Mouse (Mus musculus) monocyte, adult 5-6 weeks (primary cell): Measurements from ENCODE around the gene Ccdc88c. TPM values are rescaled to one million over a fixed set of nuclear protein-coding genes. Genes with fewer than 3 reads are reported as not detected.
A peak's percentile ranks its signal among the peaks of the same experiment; 100 is the strongest.
"Not testable (repeated sequence)": the region's sequence is repeated elsewhere in the genome, so short reads cannot be mapped to it uniquely, and the experiment has no call there.

ENCODE experiments used
- ATAC-seq: fragments of 153-309, 156-312 bp; replicated peaks from 2 replicates; pipeline ENCODE4 v1.8.0; 2017; ENCODE audit warnings: mild to moderate bottlenecking; ENCODE audit not compliant: low TSS enrichment, insufficient number of reproducible peaks, severe bottlenecking, poor library complexity, low FRiP score
- total RNA-seq: library from RNA; stranded (forward); fragments of 200-1000, 200-491, 200-594 nt; gene quantifications from 3 replicates; pipeline ENCODE4 v1.2.3, GENCODE M21; 2017

Ccdc88c gene
- total RNA-seq, 1 experiment from 2014 or later: 350 TPM

DNA sequence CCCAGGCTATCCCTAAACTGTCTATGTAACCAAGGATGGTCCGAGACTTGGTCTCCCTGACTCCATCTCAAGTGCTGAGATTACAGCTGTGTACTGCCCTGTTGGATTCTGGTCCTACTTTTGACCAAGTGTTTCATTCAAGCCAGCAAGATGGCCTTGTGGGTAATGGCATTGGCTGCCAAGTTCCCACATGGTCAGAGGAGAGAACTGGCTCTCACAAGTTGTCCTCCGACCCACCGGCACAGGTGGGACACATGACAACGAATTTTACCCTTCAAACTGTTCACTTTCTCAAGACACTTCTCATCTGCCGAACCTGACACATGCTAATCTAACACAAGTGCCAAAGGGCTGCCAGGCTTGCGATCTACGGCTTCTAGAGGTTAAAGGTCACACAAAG is 9.4 kb downstream of the Ccdc88c start:
- ATAC-seq: no peak

- ATAC-seq: no peak
Measured at GRCm38 (mm10) chr12:101019031-101019430, 9.8 kb downstream of the Ccdc88c start.

GRCm38 (mm10) chr12:101017971-101018371 is 10.9 kb downstream of the Ccdc88c start:
- ATAC-seq: peak; percentile 78

- no peak for ATAC-seq
Measured at GRCm38 (mm10) chr12:101016412-101016928, 12.4 kb downstream of the Ccdc88c start.

GRCm38 (mm10) chr12:101015926-101016325 is 12.9 kb downstream of the Ccdc88c start:
- ATAC-seq: peak; percentile 38; the same call in 1 of the 2 replicates

DNA sequence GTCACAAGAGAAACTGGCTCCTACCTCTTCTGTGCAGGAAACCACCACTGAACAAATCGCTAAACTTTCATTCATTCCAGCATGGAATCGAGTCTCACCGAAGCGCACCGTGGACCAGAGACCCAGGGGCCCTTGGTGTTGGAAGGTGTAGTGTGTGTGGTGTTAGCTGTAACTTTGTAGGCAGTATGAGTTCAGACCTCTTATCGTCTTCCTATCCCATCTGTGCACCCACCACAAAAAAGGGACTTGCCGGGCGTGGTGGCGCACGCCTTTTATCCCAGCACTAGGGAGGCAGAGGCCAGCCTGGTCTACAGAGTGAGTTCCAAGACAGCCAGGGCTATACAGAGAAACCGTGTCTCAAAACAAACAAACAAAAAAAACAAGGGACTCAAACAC is 13.7 kb downstream of the Ccdc88c start:
- ATAC-seq: no peak

GRCm38 (mm10) chr12:101014549-101015164 is 14.2 kb downstream of the Ccdc88c start:
- no peak for ATAC-seq

DNA sequence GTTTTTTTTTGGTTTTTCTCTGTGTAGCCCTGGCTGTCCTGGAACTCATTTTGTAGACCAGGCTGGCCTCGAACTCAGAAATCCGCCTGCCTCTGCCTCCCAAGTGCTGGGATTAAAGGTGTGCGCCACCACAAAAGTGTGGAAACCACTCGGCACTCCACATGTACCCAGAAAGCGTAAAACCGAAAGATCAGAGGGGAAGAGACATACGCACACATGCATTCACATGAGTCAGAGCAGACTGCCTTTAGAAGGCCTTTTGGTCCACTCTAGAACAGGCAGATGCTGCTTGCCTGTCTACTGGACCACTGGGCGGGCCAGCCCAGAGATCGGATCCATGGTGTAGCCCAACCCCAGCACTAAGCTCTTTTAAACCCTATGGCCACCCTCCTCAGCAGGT is 15.2 kb downstream of the Ccdc88c start:
- not testable (repeated sequence) for ATAC-seq

GRCm38 (mm10) chr12:101013078-101013665 is 15.7 kb downstream of the Ccdc88c start:
- no peak for ATAC-seq

GRCm38 (mm10) chr12:101012197-101013077 is 16.4 kb downstream of the Ccdc88c start:
- ATAC-seq: no peak

- ATAC-seq: no peak
Measured at GRCm38 (mm10) chr12:101011017-101011416, 17.8 kb downstream of the Ccdc88c start.

DNA sequence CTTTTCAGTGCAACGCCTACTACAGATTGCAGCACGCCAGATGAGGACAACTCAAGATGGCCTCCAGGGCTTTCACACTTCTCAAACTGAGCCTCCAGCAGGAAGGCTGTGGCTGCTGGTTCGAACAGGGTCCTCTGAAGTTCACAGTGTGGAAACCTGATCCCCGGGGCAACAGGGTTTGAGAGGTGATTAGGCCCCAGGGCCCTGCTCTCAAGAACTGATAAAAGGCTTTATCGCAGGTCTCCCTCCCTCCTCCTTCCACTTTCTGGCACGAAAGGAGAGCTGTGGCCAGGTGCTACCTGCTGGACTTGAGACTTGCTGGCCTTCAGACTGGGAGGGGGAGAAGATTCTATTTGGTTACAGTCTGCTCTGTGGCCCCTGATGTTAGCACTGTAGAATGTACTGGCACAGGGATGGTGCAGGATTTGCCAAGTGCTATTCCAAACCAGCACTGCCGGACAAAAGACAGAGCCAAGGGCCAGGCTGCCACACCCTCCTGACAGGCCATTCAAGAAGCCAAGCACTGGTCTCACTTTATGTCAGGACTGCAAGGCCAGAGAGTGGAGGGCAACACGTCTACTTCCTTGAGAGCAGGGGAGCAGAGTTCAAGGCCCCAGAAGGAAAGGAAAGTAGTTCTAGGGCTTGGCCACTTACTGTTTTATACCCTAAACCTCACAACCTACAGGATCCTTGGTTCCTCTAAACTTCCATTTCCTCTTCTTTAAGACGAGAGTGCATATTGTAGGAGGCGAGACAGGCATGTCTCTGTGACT is 18.5 kb downstream of the Ccdc88c start:
- peak; percentile 33; the same call in 1 of the 2 replicates for ATAC-seq

- ATAC-seq: no peak
Measured at GRCm38 (mm10) chr12:101009225-101009624, 19.6 kb downstream of the Ccdc88c start.

DNA sequence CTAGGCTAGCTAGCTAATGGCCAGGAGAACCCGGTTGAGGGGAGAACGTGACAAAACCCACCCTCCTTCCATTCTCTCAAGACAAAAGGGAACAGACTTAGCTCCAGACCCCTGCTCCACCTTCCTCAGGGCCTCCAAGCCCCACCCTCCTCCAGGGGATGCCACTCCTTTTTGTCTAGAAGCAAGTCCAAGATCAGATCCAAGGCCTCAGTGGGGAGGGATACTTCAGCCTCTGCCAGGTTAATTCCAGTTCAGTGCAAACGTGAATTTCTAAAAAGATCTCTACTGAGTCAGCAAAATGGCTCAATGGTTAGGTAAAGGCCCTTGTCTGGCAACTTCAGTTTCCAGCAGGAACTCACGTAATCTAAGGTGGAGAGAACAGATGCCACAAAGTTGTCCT is 20.2 kb downstream of the Ccdc88c start:
- no peak for ATAC-seq

DNA sequence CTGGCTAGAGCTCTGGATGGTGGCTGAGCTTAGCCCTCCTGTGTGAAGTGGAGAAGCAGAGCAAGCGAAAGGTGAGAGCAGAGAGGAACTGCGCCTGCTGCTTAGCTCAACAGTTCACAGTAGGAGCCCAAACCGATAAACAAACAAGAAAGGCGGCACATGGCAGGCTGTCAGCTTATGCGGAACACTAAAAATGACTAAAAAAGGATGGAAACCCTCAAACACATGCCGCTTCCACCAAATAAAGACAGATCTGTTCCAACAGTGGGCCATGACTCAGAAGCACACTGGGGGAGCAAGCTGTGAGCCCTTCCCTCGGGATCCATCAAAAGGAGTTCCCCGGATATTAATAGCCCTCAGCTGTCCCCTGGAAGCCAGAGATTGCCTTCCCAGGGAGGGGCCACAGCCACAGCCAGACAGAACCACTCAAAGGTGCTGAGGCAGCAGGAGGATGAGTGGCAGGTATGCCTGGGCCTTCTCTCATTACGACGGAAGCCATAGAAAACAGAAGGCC is 20.8 kb downstream of the Ccdc88c start:
- no peak for ATAC-seq

DNA sequence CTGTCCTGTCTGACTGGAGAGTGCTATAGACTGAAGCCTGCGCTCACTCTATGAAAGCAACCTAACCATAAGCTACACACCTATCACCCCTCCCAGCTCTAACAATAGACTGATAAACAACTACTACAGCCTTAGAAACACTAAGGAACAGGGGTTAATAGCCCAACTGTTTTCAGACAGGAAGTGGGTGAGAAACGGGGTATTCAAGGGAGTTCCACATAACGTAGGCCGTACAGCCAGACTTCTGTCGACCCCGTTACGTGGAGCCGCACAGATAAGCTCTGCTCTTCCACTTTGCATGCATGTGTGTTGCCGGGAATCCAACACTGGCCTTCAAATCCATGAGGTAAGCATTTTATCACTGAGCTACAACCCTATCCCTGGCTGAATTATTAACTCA is 21.4 kb downstream of the Ccdc88c start:
- ATAC-seq: no peak

DNA sequence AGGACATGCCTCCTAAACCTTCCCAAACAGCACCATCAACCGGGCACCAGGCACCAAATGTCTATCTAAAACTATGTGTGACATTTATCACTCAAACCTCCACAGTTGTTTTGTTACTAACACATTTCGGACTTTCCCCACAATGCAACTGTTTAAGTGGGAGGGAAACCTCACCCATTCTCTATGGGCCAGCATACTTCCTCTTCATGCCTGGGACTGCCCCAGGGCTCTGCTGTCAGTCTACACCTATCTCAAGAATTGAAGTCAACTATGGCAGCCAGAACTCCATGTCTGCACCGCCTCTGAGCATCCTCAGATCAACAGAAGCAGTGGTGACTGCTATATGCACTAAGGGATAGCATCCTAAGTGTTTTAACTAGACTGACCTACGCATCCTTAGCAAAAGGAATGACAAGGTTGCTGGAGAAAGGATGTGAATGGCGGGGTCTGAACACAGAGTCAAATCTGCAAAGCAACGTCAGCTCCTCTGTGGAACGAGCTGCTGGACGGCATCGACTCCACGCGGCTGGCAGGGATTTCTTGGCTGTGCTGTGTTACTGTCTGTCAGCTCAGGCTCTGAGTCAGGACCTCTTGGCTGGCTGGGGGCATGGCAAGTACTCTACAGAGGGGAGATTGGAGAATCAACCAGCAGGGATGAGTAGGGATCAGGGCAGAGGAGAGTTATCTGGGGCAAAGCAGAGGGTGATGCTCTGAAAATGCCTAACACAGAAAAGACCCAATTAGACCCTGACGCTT is 23.0 kb downstream of the Ccdc88c start:
- peak; percentile 89 for ATAC-seq

DNA sequence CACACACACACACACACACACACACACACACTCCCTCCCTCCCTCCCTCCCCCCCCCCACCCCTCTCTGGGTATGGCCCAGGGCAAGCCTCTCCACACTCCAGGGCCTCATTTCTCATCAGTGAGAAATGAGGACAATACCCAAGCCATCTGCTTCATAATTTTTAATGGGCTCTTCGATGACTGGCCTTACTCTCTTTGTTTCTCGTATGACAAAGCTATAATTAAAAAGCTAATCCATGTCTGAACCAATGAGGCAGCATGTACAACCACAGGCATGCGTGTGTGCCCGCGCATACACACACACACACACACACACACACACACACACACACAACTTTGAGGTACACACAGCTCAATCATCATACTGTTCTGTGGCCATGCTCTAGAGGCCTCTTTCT is 23.9 kb downstream of the Ccdc88c start:
- ATAC-seq: no peak
